Mouse (Mus musculus): ENCODE measurements at regions not wholly inside any gene's neighbourhood (a gene's known extent, or its start where the extent isn't known, plus 50 kb on each side); places are given as distances from the start of the nearest gene placed in this dataset.

GRCm38 (mm10) chrY:74732116-74732515, 108.4 kb downstream of the Gm21913 start:
- peak; percentile 3 for DNase-seq
